9 mouse cellular contexts compared by ENCODE assay signal in the genomic region with DNA sequence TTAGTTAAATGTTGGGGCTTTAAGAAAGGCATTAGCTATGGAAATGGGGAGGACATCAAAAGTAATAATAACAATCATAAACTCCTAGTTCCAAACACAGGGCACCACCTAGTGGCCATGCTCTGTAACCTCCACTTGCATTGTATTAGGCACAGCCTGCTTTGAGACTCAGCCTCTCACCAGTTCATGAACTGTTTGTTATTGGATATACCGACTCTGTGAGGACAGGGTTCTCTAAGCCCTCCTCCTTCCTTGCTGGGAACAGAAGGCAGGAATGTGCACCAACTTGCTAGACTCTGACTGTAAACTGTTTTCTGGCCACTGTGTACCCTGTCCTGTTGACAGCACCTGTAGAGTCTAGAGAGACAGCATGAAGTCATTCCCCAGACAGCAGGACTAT.
DNase-seq lines count a peak whose midpoint lies in the region; ATAC-seq and TF ChIP-seq lines count a peak whose summit lies in the region.
"Had no signal": no experiment of that assay in that cellular context is flagged by ENCODE, and none has a peak within 500 bp of the region (broad histone marks: within the 10 kb centered on the region; RNA-seq: fewer than 3 reads in every experiment).

No protein-coding gene starts in this region.

- H3K4me3 ChIP-seq in hindbrain, embryonic 10.5 days: no peak overlapping the region
- H3K4me3 ChIP-seq in hindbrain, embryonic 12.5 days: no peak overlapping the region
- no peak overlapping the region for H3K4me3 ChIP-seq in kidney, postnatal 0 days (replicated peaks; ENCODE audit: low read depth, low read length)
- H3K4me3 ChIP-seq in stomach, embryonic 15.5 days (replicated peaks): no peak overlapping the region
- H3K4me3 ChIP-seq: erythroblast, embryonic 14.5 days had no signal

- DNase-seq in hindbrain, embryonic 10.5 days (ENCODE audit: low spot score): peak; percentile 49
- peak; percentile 76 for DNase-seq in CD4-positive, CD25-positive, alpha-beta regulatory T cell, adult 2 months (ENCODE audit: low read depth, low spot score)
- DNase-seq in adrenal gland, postnatal 14 days: peak; percentile 79
- DNase-seq in fibroblast of lung, adult 2 months (ENCODE audit: low read depth): peak; percentile 38
- peak; percentile 88 for DNase-seq in kidney, postnatal 0 days (ENCODE audit: low spot score)

- H3K36me3 ChIP-seq in hindbrain, embryonic 10.5 days: peaks cover 88% of the 10 kb centered on the region
- peaks cover 80% of the 10 kb centered on the region for H3K36me3 ChIP-seq in hindbrain, embryonic 12.5 days
- H3K36me3 ChIP-seq in kidney, postnatal 0 days (ENCODE audit: insufficient read depth, low read length): peaks cover 51% of the 10 kb centered on the region
- H3K36me3 ChIP-seq in stomach, embryonic 15.5 days: peaks cover 38% of the 10 kb centered on the region

- no peak overlapping the region for H3K9ac ChIP-seq in hindbrain, embryonic 12.5 days
- H3K9ac ChIP-seq in kidney, postnatal 0 days (ENCODE audit: low read depth, low read length): no peak overlapping the region
- H3K9ac ChIP-seq in stomach, embryonic 15.5 days: no peak overlapping the region

- no peaks in the 10 kb centered on the region for H3K27me3 ChIP-seq in hindbrain, embryonic 10.5 days (ENCODE audit: insufficient read depth, poor library complexity, severe bottlenecking)
- no peaks in the 10 kb centered on the region for H3K27me3 ChIP-seq in hindbrain, embryonic 12.5 days
- no peaks in the 10 kb centered on the region for H3K27me3 ChIP-seq in kidney, postnatal 0 days (ENCODE audit: insufficient read depth, low read length)
- no peaks in the 10 kb centered on the region for H3K27me3 ChIP-seq in stomach, embryonic 15.5 days (replicated peaks)

- peak; percentile 90 for TF ChIP-seq CTCF in kidney, postnatal 0 days (IDR thresholded peaks at IDR 0.05; ENCODE audit: low read depth)

- peaks cover 10% of the 10 kb centered on the region for H3K9me3 ChIP-seq in hindbrain, embryonic 10.5 days
- peaks cover 7% of the 10 kb centered on the region for H3K9me3 ChIP-seq in hindbrain, embryonic 12.5 days (replicated peaks)
- no peaks in the 10 kb centered on the region for H3K9me3 ChIP-seq in kidney, postnatal 0 days (replicated peaks; ENCODE audit: low read length)
- H3K9me3 ChIP-seq in stomach, embryonic 15.5 days: no peaks in the 10 kb centered on the region

- H3K4me1 ChIP-seq in hindbrain, embryonic 10.5 days (replicated peaks): no peaks in the 10 kb centered on the region
- no peaks in the 10 kb centered on the region for H3K4me1 ChIP-seq in hindbrain, embryonic 12.5 days
- no peaks in the 10 kb centered on the region for H3K4me1 ChIP-seq in kidney, postnatal 0 days (replicated peaks; ENCODE audit: insufficient read depth, low read length)
- H3K4me1 ChIP-seq in stomach, embryonic 15.5 days: no peaks in the 10 kb centered on the region

- ATAC-seq in hindbrain, embryonic 12.5 days (ENCODE audit: low FRiP score): no peak
- ATAC-seq in kidney, postnatal 0 days (replicated peaks; ENCODE audit: low FRiP score, low read depth): 0 out of 2 replicates have a peak, but pooled peaks have one; percentile 53
- peak; percentile 86 for ATAC-seq in megakaryocyte progenitor cell, adult 5-6 weeks (replicated peaks; ENCODE audit: poor library complexity)
- peak; percentile 27; the same call in 1 of the 2 replicates for ATAC-seq in stomach, embryonic 15.5 days (ENCODE audit: insufficient read depth, low FRiP score, low read depth)

- H3K27ac ChIP-seq in hindbrain, embryonic 10.5 days: no peak overlapping the region
- no peak overlapping the region for H3K27ac ChIP-seq in hindbrain, embryonic 12.5 days
- H3K27ac ChIP-seq in kidney, postnatal 0 days: no peak overlapping the region
- no peak overlapping the region for H3K27ac ChIP-seq in stomach, embryonic 15.5 days

- 49% methylated on average over 1 of the region's 1 CpGs for WGBS in hindbrain, embryonic 10.5 days
- WGBS in hindbrain, embryonic 12.5 days: 42% methylated on average over 1 of the region's 1 CpGs
- WGBS in kidney, postnatal 0 days: 16% methylated on average over 1 of the region's 1 CpGs
- 13% methylated on average over 1 of the region's 1 CpGs for WGBS in stomach, embryonic 15.5 days

- no peak overlapping the region for H3K4me2 ChIP-seq in hindbrain, embryonic 12.5 days (replicated peaks)
- no peak overlapping the region for H3K4me2 ChIP-seq in kidney, postnatal 0 days (ENCODE audit: low read length)
- H3K4me2 ChIP-seq in stomach, embryonic 15.5 days: no peak overlapping the region

Comparison
In these comparisons a context has a peak if more than half of its experiments do, and no peak if none do; other contexts are left out.
1. DNase-seq: peak in every context shown above with its lines; median percentile 88 in kidney, postnatal 0 days; 79 in adrenal gland, postnatal 14 days; 76 in CD4-positive, CD25-positive, alpha-beta regulatory T cell, adult 2 months; 49 in hindbrain, embryonic 10.5 days; 38 in fibroblast of lung, adult 2 months.